In the genomic region with DNA sequence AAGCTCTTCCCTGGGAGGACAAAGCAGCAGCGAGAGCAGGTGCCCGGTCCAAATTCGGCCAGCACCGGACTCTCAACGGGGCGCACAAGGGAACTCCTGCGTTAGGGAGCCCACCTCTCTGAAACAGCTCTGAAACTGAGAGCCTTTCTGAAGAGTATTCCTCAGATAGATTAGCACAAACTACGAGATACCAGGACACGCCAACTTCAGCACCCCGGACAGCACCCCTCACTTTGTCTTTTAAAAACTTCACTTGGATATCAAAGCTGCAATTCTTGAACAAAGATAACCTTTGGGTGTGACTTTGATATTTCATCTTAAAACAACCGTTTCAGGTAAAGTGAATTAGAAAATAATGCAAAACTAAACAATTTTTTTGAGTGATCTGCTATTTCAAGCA, we compare ENCODE assay signal across 10 mouse cellular contexts. TPM values are rescaled to one million over a fixed set of nuclear protein-coding genes. Genes with fewer than 3 reads are reported as not detected.
DNase-seq lines count a peak whose midpoint lies in the region; ATAC-seq lines count a peak whose summit lies in the region.
"Had no signal": no experiment of that assay in that cellular context is flagged by ENCODE, and none has a peak within 500 bp of the region (broad histone marks: within the 10 kb centered on the region; RNA-seq: fewer than 3 reads in every experiment).

No protein-coding gene starts in this region.

- peak overlapping the region; percentile 7; the same call in 1 of the 2 replicates for H3K4me3 ChIP-seq in forebrain, embryonic 15.5 days

- H3K4me1 ChIP-seq in forebrain, embryonic 15.5 days: peaks cover 5% of the 10 kb centered on the region; the same call in 1 of the 2 replicates

- peak; percentile 11 for DNase-seq in left cerebral cortex, postnatal 4 days
- DNase-seq in left cerebral cortex, postnatal 36 days (ENCODE audit: low spot score in 2 of 2): no peak
- DNase-seq in adrenal gland, adult (ENCODE audit: inconsistent age in 2 of 2, low spot score in 1 of 2): peak; percentile 27 to 85
- DNase-seq in thymus, postnatal 4 days: peak; percentile 68
- DNase-seq in cerebellum, adult 11-12 months: no peak

- H3K36me3 ChIP-seq in forebrain, embryonic 15.5 days: no peaks in the 10 kb centered on the region

- WGBS in forebrain, embryonic 15.5 days: 3% methylated on average over 11 of the region's 11 CpGs

- H3K27ac ChIP-seq in forebrain, embryonic 15.5 days (replicated peaks): no peak overlapping the region

- ATAC-seq in forebrain, embryonic 15.5 days (replicated peaks): no peak
- 0 out of 2 replicates have a peak, but pooled peaks have one; percentile 52 for ATAC-seq in megakaryocyte-erythroid progenitor cell, adult 5-6 weeks (replicated peaks; ENCODE audit: low FRiP score, low TSS enrichment, poor library complexity, severe bottlenecking)
- ATAC-seq in megakaryocyte, adult 5-6 weeks (ENCODE audit: poor library complexity, severe bottlenecking): no peak

- H3K4me2 ChIP-seq in forebrain, embryonic 15.5 days (replicated peaks): peak overlapping the region; percentile 32; the same call in 1 of the 2 replicates

- H3K9ac ChIP-seq in forebrain, embryonic 15.5 days (replicated peaks): no peak overlapping the region

- intact Hi-C loops in left cerebral cortex, postnatal 4 days (cut with DNase I): no loop called here
- intact Hi-C loops in left cerebral cortex, postnatal 36 days (cut with DNase I): no loop called here

- no peaks in the 10 kb centered on the region for H3K27me3 ChIP-seq in forebrain, embryonic 15.5 days

- no peaks in the 10 kb centered on the region for H3K9me3 ChIP-seq in forebrain, embryonic 15.5 days

RNA-seq across cellular contexts. Expression of a gene that starts 1.2 kb away (rescaled TPM):
- total RNA-seq in left cerebral cortex, postnatal 4 days (2021): not detected
- total RNA-seq in left cerebral cortex, postnatal 36 days (2021): under 1 TPM in 1 of 2 experiments, not detected in 1; 0.86 TPM
- polyA plus RNA-seq in forebrain, embryonic 15.5 days (2015; fragmentation: Nextera tagmentation; extraction: Ambion mirVana): 0.17 TPM in 1 of 2 replicates, not detected in the other
- total RNA-seq in megakaryocyte-erythroid progenitor cell, adult 5-6 weeks (2014; fragmentation: Nextera tagmentation): not detected in 2 replicates
- not detected in 2 replicates for total RNA-seq in megakaryocyte-erythroid progenitor cell, adult 5-6 weeks (2017)
- total RNA-seq in megakaryocyte, adult 5-6 weeks (2015): not detected in 2 replicates
- total RNA-seq in megakaryocyte, adult 5-6 weeks (2017): not detected in 2 replicates
- total RNA-seq: liver, adult 2 months had no signal
- polyA plus RNA-seq: liver, adult 2 months; stomach, embryonic 16.5 days had no signal

Comparison
In these comparisons a context has a peak if more than half of its experiments do, and no peak if none do; other contexts are left out.
1. DNase-seq: peak in left cerebral cortex, postnatal 4 days (single experiment), adrenal gland, adult (2 of 2) and thymus, postnatal 4 days (single experiment); none in left cerebral cortex, postnatal 36 days (0 of 2) and cerebellum, adult 11-12 months (single experiment).